Mouse (Mus musculus) midbrain, embryonic 11.5 days (tissue): ENCODE data around the gene Spg20. TPM values are rescaled to one million over a fixed set of nuclear protein-coding genes. Genes with fewer than 3 reads are reported as not detected.

ENCODE experiments used
- ATAC-seq: fragments of 200-750 bp; cut with Nextera tagmentation; 2 replicates; pipeline ENCODE4 v1.8.0; 2017; ENCODE audit warnings: moderate TSS enrichment, moderate library complexity; ENCODE audit not compliant: low FRiP score
- DNase-seq: peaks from one replicate; pipeline ENCODE4 v3.0.0; 2015; ENCODE audit warnings: low spot score; ENCODE audit errors: missing footprints
- H3K27ac ChIP-seq: fragments of 300-500 bp; sonication (generic); 2 replicates; pipeline ENCODE4 v1.5.1; 2014; ENCODE audit warnings: low read depth, low read length
- H3K27me3 ChIP-seq: fragments of 300-500 bp; sonication (generic); 2 replicates; pipeline ENCODE4 v1.6.1; 2014; ENCODE audit warnings: mild to moderate bottlenecking, low read length, moderate library complexity, mixed read lengths; ENCODE audit not compliant: control insufficient read depth, insufficient read depth
- H3K36me3 ChIP-seq: fragments of 300-500 bp; sonication (generic); 2 replicates; pipeline ENCODE4 v1.6.1; 2014; ENCODE audit warnings: mild to moderate bottlenecking, low read length, moderate library complexity, mixed read lengths; ENCODE audit not compliant: control insufficient read depth, insufficient read depth
- H3K4me1 ChIP-seq: fragments of 300-500 bp; sonication (generic); 2 replicates; pipeline ENCODE4 v1.6.1; 2014; ENCODE audit warnings: low read length; ENCODE audit not compliant: control insufficient read depth, insufficient read depth
- H3K4me2 ChIP-seq: fragments of 300-500 bp; sonication (generic); 2 replicates; pipeline ENCODE4 v1.6.1; 2014; ENCODE audit warnings: mild to moderate bottlenecking, moderate library complexity
- H3K4me3 ChIP-seq: fragments of 300-500 bp; sonication (generic); 2 replicates; pipeline ENCODE4 v1.5.1; 2014; ENCODE audit warnings: low read depth, low read length
- H3K9ac ChIP-seq: fragments of 300-500 bp; sonication (generic); 2 replicates; pipeline ENCODE4 v1.6.1; 2014; ENCODE audit warnings: low read length
- H3K9me3 ChIP-seq: fragments of 300-500 bp; sonication (generic); 2 replicates; pipeline ENCODE4 v1.6.1; 2016; ENCODE audit warnings: low read length; ENCODE audit not compliant: control insufficient read depth
- WGBS: fragments of 180-500 bp; shearing (Covaris S2); extraction: QIAGEN DNeasy Blood & Tissue Kit; methylation state at CpG from one replicate; pipeline ENCODE4 v1.1.7; 2014; 5-methylcytosine and 5-hydroxymethylcytosine counted together
- polyA plus RNA-seq: library from polyadenylated mRNA; unstranded; fragments of >200 nt; fragmentation: Nextera tagmentation; extraction: Ambion mirVana; gene quantifications from 2 replicates; pipeline ENCODE4 v1.2.1, GENCODE M21; 2014

Gene Spg20
- polyA plus RNA-seq, 1 experiment from 2014 or later, result 41.1 TPM

- H3K4me1 ChIP-seq, result no peaks in the 10 kb centered on the region
- no peak overlapping the region for H3K4me3 ChIP-seq
- H3K4me2 ChIP-seq, result no peak overlapping the region
- ATAC-seq, result no peak
- 64% methylated on average over 6 of the region's 6 CpGs for WGBS
- H3K9ac ChIP-seq, result no peak overlapping the region
- DNase-seq, result no peak
- H3K27me3 ChIP-seq, result no peaks in the 10 kb centered on the region
- H3K9me3 ChIP-seq, result no peaks in the 10 kb centered on the region
- H3K36me3 ChIP-seq, result no peaks in the 10 kb centered on the region
- no peak overlapping the region for H3K27ac ChIP-seq
These were observed 33.7 kb upstream of the Spg20 start for GRCm38 (mm10) chr3:55078233-55078632.

- H3K36me3 ChIP-seq, result no peaks in the 10 kb centered on the region
- DNase-seq (no peak), ATAC-seq (no peak)
- H3K9ac ChIP-seq, result no peak overlapping the region
- no peak overlapping the region for H3K4me2 ChIP-seq
- H3K27ac ChIP-seq, result no peak overlapping the region
- H3K4me1 ChIP-seq, result no peaks in the 10 kb centered on the region
- no peaks in the 10 kb centered on the region for H3K27me3 ChIP-seq
- 86% methylated on average over 8 of the region's 8 CpGs for WGBS
- H3K9me3 ChIP-seq, result no peaks in the 10 kb centered on the region
- H3K4me3 ChIP-seq, result no peak overlapping the region
These were observed 32.3 kb upstream of the Spg20 start for GRCm38 (mm10) chr3:55079619-55080018.

- WGBS, result 18% methylated on average over 6 of the region's 6 CpGs
- Histone ChIP-seq H3K36me3 (no peaks in the 10 kb centered on the region), H3K27me3 (no peaks in the 10 kb centered on the region), H3K4me2 (no peak overlapping the region), H3K27ac (no peak overlapping the region), H3K4me3 (no peak overlapping the region), H3K4me1 (no peaks in the 10 kb centered on the region), H3K9me3 (no peaks in the 10 kb centered on the region), H3K9ac (no peak overlapping the region)
- ATAC-seq, result peak; percentile 83
- DNase-seq, result peak; percentile 98
These were observed 31.9 kb upstream of the Spg20 start for GRCm38 (mm10) chr3:55080055-55080454.

GRCm38 (mm10) chr3:55084781-55085180, 27.1 kb upstream of the Spg20 start:
- ATAC-seq, result no peak
- H3K27ac ChIP-seq, result no peak overlapping the region

GRCm38 (mm10) chr3:55085716-55086115, 26.2 kb upstream of the Spg20 start:
- Histone ChIP-seq H3K9ac (no peak overlapping the region), H3K4me3 (no peak overlapping the region), H3K27ac (no peak overlapping the region), H3K27me3 (no peaks in the 10 kb centered on the region), H3K4me1 (no peaks in the 10 kb centered on the region), H3K4me2 (no peak overlapping the region), H3K9me3 (no peaks in the 10 kb centered on the region), H3K36me3 (no peaks in the 10 kb centered on the region)
- WGBS, result 44% methylated on average over 3 of the region's 3 CpGs
- ATAC-seq, result no peak
- no peak for DNase-seq

More at GRCm38 (mm10) chr3:55084781-55085180, 27.1 kb upstream of the Spg20 start:
- WGBS, result 62% methylated on average over 6 of the region's 6 CpGs
- Histone ChIP-seq H3K4me2 (no peak overlapping the region), H3K36me3 (no peaks in the 10 kb centered on the region), H3K4me3 (no peak overlapping the region), H3K27me3 (no peaks in the 10 kb centered on the region), H3K9me3 (no peaks in the 10 kb centered on the region), H3K9ac (no peak overlapping the region), H3K4me1 (no peaks in the 10 kb centered on the region)
- no peak for DNase-seq

DNA sequence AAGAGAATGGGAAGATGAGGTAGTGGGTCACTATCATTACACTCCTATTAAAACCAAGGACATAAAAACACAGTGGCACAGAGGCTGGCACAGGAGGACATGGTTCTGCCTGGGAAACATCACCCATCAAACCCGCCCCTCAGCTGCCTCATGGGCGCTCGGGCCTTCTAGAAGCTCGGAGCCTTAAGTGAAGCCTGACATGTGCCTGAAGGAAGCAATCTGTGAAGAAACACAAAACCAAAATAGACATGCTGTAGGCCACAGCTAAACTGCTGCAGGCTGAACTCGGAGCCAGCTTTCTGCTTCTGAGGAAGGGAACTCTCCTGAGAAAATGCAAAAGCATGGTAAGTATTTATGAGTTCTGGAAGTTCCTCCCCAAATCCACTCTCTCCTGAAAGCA, 25.0 kb upstream of the Spg20 start:
- no peak overlapping the region for H3K4me3 ChIP-seq
- ATAC-seq (no peak), DNase-seq (no peak)
- H3K4me1 ChIP-seq, result no peaks in the 10 kb centered on the region
- no peaks in the 10 kb centered on the region for H3K9me3 ChIP-seq
- no peaks in the 10 kb centered on the region for H3K36me3 ChIP-seq
- no peak overlapping the region for H3K4me2 ChIP-seq
- H3K9ac ChIP-seq, result no peak overlapping the region
- H3K27me3 ChIP-seq, result no peaks in the 10 kb centered on the region
- H3K27ac ChIP-seq, result no peak overlapping the region
- whole genome bisulfite sequencing, result 98% methylated on average over 5 of the region's 5 CpGs

- no peaks in the 10 kb centered on the region for H3K36me3 ChIP-seq
- no peaks in the 10 kb centered on the region for H3K9me3 ChIP-seq
- no peak overlapping the region for H3K9ac ChIP-seq
- no peak overlapping the region for H3K27ac ChIP-seq
- H3K4me1 ChIP-seq, result no peaks in the 10 kb centered on the region
- no peak overlapping the region for H3K4me2 ChIP-seq
- ATAC-seq (no peak), DNase-seq (no peak)
- 74% methylated on average over 4 of the region's 4 CpGs for WGBS
- H3K4me3 ChIP-seq, result no peak overlapping the region
- H3K27me3 ChIP-seq, result no peaks in the 10 kb centered on the region
These were observed 24.5 kb upstream of the Spg20 start for GRCm38 (mm10) chr3:55087360-55087759.

- no peaks in the 10 kb centered on the region for H3K36me3 ChIP-seq
- 75% methylated on average over 4 of the region's 4 CpGs for WGBS
- H3K4me3 ChIP-seq, result no peak overlapping the region
- no peaks in the 10 kb centered on the region for H3K9me3 ChIP-seq
- H3K27me3 ChIP-seq, result no peaks in the 10 kb centered on the region
- no peaks in the 10 kb centered on the region for H3K4me1 ChIP-seq
- no peak overlapping the region for H3K4me2 ChIP-seq
- ATAC-seq (no peak), DNase-seq (no peak)
- H3K9ac ChIP-seq, result no peak overlapping the region
- H3K27ac ChIP-seq, result no peak overlapping the region
These were observed 23.5 kb upstream of the Spg20 start for GRCm38 (mm10) chr3:55088359-55088758.

DNA sequence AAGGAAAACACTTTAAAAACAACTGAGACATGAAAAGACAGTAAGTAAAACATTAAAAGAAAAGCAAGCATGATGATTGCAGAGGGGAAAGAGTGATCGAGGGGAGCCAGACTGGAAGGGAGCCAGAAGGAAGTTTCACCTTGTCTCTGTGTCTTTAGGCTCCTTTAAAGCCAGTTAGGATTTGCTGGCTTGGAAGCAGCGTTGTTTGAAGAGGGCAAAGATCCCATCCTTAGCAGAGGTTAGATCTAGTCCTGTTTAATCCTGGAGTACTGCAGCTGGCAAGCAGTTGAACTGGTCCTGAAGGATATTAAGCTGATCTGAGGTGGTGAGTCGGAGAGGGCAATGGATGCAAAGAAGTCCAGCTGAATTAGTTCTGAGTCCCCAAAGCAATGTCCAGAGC, 23.1 kb upstream of the Spg20 start:
- H3K36me3 ChIP-seq, result no peaks in the 10 kb centered on the region
- H3K9me3 ChIP-seq, result no peaks in the 10 kb centered on the region
- H3K4me2 ChIP-seq, result no peak overlapping the region
- ATAC-seq (no peak), DNase-seq (no peak)
- H3K27me3 ChIP-seq, result no peaks in the 10 kb centered on the region
- no peaks in the 10 kb centered on the region for H3K4me1 ChIP-seq
- H3K27ac ChIP-seq, result no peak overlapping the region
- H3K4me3 ChIP-seq, result no peak overlapping the region
- H3K9ac ChIP-seq, result no peak overlapping the region
- whole genome bisulfite sequencing, result 78% methylated on average over 3 of the region's 3 CpGs

DNA sequence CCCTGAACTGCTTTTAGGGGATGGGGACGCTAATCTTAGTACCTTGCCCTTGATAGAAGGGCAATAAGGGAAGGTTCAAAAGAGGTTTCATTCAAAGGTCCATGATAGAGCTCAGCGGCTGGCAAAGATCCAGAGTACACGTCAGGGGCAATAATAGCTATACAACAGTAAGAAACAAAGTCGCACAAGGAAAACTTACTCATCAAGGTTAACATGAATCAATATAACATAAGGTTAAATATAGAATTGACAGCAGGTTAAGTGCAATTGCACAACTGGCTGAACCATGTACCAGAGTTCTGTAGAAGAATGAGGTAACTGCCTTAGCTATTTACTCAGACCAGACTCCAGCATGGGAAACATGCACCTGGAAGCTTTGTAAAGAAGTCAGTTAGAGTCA, 22.6 kb upstream of the Spg20 start:
- no peak for ATAC-seq
- H3K27me3 ChIP-seq, result no peaks in the 10 kb centered on the region
- H3K4me3 ChIP-seq, result no peak overlapping the region
- no peaks in the 10 kb centered on the region for H3K4me1 ChIP-seq
- H3K27ac ChIP-seq, result no peak overlapping the region
- no peaks in the 10 kb centered on the region for H3K9me3 ChIP-seq
- 91% methylated on average over 4 of the region's 4 CpGs for WGBS
- DNase-seq, result no peak
- H3K4me2 ChIP-seq, result no peak overlapping the region
- no peaks in the 10 kb centered on the region for H3K36me3 ChIP-seq
- no peak overlapping the region for H3K9ac ChIP-seq
